Mouse (Mus musculus): ENCODE data around the gene Vmn2r14.
"Not testable (repeated sequence)": the region's sequence is repeated elsewhere in the genome, so short reads cannot be mapped to it uniquely, and the experiment has no call there.

Vmn2r14 gene

DNA sequence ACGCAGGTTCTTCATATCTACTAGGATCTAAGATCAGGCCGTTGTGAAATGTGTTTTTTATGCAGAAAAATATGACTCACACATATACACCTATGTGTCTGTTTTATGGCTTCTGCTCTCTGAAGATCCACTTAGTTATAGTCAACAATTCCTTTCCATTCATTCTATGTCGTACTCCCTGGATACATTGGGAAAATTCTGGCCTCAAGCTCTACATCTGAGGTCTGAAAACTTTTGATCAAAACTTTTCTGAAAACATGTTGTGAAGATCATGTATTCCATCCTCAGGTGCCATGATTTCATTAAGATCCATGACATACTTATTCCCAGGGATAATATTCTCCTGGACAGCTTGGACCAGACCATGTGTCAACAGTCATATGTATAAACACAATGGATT lies at the start of gene Vmn2r14:
TSS of gene Vmn2r14 (minus strand) at position 101 of the 400 bp plus-strand sequence.
- DNase-seq (ENCODE audit: low read depth, low spot score): no peak

DNA sequence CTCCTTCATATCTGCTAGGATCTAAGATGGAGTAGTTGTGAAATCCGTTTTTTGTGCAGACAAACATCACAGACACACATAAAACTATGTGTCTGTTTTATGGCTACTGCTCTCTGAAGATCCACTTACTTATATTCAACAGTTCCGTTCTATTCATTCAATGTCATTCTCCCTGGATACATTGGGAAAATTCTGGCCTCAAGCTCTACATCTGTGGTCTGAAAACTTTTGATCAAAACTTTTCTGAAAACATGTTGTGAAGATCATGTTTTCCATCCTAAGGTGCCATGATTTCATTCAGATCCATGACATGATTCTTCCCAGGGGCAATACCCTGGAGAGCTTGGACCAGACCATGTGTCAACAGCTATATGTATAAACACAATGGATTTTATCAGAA lies 32.4 kb downstream of the Vmn2r14 start, which contains the start of gene Vmn2r13:
TSS of gene Vmn2r13 (minus strand) at position 101 of the 400 bp plus-strand sequence.
- DNase-seq (ENCODE audit: low read depth, low spot score): not testable (repeated sequence)

DNA sequence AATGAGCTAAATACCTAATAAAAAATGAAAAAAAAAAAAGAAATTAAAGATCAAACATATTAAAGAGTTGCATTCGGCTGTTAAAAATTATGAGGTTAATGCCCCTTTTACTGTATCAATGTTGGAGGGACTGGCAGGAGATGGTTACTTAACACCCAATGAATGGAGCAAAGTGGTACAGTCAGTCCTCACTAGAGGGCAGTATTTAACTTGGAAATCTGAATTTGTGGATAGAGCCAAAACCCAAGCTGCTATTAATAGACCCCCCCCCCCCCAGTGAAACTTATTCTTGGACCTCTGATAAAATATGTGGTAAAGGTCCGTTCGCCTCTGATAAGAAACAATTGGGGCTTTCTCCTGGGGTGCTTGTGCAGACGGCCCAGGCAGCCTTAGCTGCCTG lies 57.7 kb downstream of the Vmn2r14 start:
- not testable (repeated sequence) for DNase-seq (ENCODE audit: low read depth, low spot score)
